Mouse (Mus musculus) ZHBTc4 (cell line): ENCODE measurements at regions not wholly inside any gene's neighbourhood (a gene's known extent, or its start where the extent isn't known, plus 50 kb on each side); places are given as distances from the start of the nearest gene placed in this dataset.
"Not testable (repeated sequence)": the region's sequence is repeated elsewhere in the genome, so short reads cannot be mapped to it uniquely, and the experiment has no call there.

Experiments used
- DNase-seq: peaks from one replicate; pipeline ENCODE4 v3.0.0-alpha.2; 2011; ENCODE audit warnings: low read depth, low spot score

DNA sequence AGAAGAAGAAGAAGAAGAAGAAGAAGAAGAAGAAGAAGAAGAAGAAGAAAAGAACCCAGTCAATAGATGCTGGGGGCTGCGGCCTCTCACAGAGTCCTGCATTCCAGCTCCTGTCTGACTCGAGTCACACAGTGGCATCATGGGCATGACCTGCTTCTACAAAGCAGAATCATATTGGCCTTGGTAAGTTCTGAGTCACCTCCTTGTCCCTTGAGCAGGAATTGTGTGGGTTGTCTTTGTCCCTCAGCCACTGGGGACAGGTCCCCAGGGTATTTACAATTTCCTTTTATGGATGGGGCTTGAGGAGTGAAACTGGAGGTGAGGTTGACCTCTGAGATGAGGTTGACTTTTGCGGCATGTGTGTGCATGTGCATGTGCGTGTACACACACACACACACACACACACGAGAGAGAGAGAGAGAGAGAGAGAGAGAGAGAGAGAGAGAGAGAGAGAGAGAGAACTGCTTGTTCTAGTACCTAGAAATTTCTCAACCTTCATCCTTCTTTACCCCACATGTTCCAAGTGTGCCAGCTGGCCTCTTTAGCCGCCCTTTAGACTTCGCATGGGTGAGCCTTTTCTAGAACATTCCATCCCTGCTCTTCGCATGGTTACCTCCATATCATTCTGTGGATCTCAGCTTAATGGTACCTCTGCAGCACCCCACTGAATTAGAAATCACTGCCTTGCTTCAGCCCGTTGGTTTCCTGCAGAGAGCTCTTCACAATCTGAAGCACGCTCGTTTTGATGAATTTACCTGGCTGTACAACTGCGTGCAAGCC lies 283.2 kb downstream of the 4933412E24Rik start:
- DNase-seq, result no peak

DNA sequence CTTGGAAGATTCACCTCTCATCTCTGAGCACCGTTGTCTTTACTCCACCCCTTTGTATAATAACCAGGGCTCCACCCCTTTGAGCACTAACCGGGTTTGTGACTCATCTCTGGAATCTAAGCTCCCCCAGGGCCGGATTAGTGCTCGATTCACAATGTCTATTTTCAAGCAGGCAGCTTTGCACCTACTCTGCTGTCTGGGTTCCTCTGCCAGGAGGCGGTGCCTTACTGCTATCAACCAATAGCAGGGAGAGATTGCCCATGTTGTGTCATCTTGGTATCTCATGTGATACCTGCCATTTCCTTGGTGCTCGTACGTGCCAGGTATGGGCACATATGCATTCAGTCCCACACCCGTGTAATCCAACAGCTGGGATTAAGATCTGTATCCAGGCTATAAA lies 285.3 kb downstream of the 4933412E24Rik start:
- no peak for DNase-seq

DNA sequence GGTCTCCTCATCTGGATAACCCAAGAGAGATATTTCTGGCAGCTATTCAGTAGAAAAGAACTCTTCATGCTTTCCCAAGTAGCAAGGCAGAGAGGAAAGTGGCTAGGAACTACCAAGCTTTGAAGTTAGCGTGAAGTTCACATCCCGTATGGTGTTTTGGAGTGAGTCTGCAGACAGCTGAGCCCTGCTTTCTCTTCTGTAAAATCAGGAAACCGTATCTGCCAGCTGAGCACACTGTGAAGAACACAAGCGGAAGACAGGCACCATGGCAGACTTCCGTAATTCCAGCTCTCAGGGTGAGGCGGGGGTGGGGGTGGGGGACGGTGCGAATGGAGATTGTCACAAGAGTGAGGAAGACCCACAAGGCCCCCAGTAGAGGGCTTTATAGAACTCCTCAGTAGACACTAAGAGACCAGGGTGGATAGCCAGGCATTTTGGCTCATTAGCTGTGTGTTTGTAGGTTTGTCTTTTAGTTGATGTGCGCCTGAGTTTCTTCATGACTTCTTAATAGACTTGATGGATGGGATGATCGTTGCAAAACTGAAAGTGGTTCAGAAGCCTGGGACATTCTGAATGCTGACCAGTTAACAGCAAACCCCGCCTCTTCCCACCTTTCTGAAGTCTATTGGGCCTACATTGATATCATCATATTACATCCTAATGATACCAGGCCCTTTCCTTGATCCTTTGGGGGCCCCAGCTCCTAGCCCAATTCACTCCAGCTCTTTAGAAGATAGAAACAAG lies 287.4 kb downstream of the 4933412E24Rik start:
- DNase-seq, result no peak

DNA sequence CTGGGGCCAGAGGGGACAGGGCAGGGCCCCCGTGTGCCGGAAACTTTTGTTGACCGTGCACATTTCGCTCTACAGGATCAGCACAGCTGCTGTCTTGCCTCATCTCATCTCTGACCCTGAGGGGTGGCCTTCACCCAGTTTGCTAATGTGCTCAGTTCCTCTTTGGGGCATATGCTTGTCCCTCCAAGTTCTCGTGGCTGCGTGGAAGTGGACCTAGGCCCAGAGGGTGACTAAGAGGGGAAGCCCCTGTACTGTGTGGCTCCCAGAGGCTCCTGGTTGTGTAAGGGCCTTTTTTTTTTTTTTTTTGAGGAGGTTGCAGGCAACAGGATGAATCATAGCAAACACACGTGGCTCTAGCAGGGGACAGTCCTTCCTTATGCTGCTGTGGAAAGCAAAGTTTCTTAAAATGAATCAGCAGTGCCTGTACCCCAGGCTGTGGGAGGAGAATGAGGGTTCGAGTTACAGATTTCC lies 288.2 kb downstream of the 4933412E24Rik start:
- no peak for DNase-seq

DNA sequence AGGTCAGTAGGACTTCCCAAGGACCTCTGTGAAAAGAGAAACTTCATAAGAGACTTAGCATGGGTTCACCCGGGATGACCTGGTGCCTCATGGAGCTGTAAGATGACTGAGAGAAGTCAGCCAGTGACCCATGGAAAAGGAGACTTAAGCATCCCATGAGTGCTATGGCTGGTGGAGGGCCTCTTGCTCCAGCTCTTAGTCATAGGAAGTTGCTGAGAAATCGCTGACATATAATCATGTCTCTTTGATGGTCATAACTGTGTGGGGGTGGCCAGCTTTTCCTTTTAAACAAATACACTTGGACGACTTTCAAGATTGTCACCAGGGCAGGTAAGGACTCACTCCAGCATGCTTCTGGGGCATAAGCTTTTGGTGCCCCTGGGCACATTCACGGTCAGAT lies 290.5 kb downstream of the 4933412E24Rik start:
- no peak for DNase-seq

DNA sequence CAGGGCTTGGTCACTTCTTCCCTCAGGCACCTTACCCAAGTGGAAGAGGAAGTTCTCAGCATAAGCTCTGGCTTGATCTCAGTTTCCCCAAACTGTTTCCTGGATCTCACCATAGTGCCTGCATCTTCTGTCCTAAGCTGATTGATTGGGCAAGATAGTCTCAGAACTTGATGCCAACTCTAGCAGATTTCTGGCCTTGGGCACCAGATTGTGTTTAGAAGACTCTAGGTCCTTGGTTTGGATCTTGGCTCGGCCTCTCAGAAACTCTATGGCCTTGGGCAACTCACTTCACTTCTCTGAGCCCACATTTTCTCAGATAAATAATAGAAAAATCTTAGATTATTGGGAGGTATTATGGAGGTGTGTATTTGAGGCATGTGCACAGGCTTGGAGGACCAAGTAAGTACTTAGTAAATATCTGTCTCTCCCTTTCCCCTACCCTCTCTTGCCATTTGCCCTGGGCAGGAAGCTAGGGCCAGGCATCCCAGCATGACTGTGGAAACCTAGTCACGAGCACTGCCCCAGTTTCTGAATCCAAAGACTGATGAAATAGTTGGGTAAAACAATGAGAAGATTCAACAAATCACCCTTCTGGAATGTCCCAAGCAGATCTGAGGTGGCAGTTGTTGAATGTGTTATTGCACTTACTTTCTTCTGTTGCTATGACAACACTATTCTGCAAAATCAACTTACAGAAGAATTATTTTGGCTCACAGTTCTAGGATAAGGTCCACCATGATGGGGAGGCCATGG lies 293.6 kb downstream of the 4933412E24Rik start:
- no peak for DNase-seq

DNA sequence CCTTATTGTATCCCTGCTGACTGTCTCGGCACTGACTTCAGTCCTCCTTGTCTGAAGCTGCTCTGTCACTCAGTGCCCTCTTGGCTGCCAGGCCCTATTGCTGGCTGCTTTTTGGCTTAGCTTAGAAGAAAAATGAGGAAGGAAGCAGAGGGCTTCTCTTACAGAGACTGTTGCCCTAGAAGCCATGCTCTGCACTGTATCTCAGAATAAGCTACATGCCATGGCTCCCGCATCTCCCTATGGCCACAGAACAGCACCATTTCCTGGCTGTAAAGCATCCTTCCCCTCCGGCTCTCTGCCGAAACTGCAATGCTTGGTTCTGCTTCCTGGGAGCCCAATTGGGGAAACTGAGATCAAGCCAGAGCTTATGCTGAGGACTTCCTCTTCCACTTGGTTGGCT lies 295.0 kb downstream of the 4933412E24Rik start:
- DNase-seq, result no peak

DNA sequence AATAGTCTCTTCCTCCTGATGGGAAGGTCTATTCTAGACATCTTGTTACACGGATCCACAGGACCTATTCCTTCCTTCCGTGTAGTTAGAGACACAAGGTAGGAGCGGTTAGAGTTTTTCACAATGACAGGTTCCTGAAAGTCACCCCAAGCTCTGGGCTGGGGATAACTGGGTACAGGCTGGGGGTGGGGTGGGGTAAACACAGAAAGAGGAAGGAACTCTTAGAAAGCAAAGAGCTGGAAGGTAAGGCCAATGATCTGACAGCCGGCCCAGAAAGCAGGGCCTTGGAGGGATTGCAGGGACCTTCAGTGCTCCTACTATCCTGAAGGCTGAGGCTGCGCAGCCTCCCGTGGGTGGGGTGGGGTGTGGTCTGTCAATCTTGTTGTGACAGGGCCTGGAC lies 295.4 kb downstream of the 4933412E24Rik start:
- DNase-seq, result no peak

DNA sequence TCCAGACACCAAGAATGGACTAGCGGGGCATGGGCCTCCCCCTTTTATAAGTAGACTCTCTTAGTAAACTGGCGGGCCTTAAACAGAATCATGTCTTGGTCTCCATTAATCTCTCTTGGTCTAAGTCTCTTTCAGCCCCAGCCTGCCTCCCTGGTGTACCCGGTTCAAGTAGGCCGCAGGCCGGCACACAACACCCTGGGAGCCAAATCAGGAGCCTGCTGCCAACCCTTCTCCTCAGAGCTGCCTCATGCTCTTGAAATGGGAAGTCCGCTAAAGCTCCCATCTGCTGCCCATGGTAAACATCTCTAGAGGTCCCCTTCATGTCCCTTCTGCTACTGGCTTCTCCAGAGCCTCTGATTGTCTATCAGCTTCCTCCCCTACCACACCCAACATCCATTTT lies 296.3 kb downstream of the 4933412E24Rik start:
- DNase-seq, result no peak

DNA sequence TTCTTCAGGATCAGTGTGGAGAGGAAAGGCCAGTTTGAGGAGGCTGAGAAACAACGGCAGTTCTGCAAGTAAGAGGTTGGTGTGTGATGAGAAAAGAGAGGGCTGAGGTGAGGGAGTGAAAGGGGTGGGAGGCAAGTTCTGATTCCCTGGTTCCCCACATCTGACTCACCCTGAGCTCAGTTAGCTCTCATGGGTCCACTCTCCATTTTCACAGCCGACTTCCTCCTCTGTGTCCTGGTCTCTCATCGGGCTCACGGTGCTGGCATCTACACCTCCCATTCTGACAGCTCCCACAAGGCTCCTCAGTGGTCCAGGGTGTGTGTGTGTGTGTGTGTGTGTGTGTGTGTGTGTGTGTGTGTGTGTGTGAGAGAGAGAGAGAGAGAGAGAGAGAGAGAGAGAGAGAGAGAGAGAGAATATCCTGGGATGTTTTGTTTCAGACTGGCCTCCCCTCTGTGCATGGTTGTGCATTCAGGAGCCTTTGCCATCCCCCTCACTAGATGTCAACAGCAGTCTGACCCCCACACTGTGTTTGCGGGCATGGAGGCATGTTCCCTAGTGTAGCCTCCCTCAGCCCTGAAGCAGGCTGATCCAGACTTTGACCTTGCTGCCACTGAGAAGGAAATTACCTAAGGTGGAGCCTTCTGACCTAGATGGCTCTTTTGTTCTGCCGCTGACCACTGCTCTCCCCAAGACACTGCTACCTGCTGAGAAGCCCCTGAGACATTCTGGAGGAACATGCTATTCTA lies 296.9 kb downstream of the 4933412E24Rik start:
- DNase-seq, result not testable (repeated sequence)

DNA sequence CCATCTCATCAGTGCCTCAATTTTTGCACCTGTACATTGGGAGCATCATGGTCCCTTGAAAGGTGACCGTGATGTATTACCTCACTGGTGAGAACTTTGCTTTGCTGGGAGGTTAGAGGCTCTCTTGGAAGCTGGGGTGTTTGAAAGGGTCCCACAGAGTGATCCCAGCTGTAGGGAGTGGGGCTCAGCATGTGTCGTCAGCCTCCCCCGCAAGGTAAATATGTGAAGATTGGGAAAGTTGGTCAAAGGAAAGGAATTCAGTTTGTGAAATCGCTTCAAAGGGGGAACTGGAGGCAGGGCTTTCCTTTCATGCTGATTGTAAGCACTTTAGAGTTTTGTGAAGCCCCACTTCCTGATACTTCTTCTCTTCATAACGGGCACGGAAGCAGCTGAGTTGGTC lies 299.5 kb downstream of the 4933412E24Rik start:
- DNase-seq, result no peak

DNA sequence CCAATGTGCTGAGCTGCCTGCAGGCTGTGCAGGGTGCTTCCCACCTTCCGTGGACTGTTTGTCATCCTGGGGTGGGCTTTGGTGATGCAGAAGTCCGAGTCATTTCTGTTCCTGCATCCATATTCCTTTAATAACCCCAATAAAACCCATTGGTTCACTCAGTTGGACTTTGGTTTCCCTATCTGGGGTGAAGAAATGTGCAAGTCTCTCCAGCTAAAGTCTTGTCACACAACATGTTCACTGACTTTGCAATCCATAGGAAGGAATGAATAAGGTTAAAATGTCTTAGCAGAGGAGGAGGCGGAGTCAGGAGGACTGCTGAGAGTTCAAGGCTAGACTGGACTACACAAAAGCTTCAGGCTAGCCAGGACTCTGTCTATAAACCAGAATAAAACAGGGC lies 300.5 kb downstream of the 4933412E24Rik start:
- DNase-seq, result no peak

DNA sequence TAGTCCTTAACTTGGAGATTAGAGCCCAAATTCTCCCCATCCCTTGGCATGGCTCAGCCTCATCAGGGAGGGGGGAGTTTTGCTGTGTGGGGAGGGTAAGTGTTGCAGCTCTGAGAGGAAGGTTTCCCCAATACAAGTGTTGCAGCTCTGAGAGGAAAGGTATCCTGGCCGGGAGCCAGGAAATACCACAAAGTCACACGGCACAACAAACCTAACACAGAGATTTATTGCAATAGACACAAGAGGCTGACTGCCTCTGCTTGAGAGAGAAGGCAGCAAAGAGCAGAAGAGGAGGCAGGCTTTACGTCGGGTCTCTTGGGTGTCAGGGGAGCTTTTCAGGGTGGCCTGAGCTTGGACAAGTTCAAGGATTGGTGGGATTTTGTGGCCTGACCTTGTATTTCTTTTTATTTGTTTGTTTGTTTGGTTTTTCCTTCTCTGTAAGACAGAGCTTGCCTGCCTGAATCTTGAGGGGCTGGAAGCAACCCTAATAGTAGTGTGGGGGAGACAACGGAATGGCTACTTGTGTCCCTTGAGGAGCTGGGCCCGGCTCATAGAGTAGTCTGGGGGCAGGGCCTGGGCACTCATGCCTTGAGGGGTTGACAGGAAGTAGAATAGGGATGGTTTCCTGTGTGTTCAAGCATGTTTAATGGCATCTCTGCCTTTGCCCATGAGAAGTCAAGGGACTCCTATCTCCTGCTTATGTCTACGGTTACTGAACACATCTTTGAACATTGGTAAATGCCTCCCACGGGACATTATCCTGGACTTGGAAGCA lies 302.3 kb downstream of the 4933412E24Rik start:
- no peak for DNase-seq

DNA sequence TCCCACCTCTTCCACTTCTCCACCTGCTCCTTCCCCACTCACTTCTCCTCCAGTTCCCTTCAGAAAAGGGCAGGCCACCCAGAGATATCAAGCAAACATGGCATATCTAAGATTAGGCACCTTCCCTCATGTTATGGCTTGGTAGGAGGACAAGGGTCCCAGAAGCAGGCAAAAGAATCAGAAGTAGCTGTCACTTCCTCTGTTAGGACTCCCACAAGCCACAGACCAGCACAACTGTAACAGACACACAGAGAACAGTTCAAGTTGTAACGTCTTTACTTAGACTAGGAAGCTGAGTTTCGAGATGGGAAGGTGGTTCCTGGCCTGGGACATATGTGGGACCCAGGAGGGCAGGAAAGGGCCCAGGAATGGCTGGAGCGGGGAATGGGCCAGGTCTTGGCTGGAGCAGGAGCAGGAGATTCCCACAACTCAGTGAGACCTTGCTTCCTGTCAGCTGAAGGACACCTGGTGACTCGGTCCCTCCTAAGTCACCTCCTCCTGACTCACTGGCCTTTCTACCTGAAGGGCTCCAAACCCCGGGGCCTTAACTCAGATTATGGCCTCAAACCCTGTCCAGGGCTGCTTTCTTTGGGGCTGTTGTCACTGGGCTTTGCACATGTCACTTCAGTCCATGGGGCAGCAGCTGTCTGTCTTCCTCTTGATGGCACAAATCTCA lies 304.2 kb downstream of the 4933412E24Rik start:
- DNase-seq, result no peak

DNA sequence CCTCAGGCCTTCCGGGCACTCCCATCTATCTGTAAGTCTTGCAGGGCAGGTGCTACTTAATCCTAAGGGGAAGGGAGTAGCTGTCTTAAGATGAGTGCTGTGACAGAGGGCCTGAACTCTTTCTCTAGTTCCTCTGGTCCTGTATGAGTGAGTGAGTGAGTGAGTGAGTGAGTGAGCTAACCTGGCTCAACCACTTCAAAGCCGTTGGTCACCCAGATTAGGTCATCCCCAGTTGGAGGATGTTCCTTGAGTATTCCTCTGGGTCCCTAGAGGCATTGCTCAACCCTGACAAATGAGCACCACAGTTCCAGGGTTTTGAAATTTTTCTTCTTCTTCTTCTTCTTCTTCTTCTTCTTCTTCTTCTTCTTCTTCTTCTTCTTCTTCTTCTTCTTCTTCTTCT lies 306.5 kb downstream of the 4933412E24Rik start:
- no peak for DNase-seq

DNA sequence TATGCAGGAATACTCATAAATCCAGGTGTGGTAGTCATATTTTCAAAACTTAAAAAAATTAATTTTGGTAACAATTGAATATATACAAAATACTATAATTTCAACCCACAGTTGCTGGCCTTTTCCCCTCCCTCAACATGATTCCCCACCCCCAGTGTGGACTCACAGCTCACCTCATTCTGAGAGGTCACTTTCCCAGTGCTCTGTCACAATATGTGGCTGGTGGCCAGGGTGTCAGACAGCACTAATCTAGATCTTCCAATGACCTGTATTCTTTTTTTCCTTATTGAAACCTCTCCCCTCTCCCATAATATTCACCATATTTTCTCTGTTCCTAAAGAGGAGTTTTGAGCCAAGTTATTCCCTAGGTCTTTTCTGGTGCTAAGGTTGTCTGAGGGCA lies 308.0 kb downstream of the 4933412E24Rik start:
- DNase-seq, result no peak

DNA sequence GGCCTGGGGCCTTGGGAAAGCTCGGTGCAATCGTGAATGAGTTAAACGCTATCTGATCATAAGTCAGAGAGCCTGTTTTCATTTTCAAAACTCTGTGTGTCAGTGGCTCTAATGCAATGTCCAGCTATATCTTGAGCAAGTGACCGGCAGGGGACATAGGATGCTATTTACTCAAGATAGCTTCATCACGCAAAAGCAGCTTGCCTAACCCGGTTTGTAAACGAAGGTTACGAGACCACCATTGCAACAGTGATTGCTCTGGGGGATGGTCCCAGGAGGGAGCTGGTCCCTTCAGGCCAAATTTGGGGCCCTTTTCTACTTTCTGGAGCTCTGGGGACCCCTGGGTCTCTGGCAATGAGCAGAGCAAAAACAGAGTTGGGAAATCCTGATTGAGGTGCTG lies 309.3 kb downstream of the 4933412E24Rik start:
- no peak for DNase-seq
